Mouse (Mus musculus) embryonic stem cell, embryonic (primary cell): ENCODE measurements around the gene Pld3.

Experiments used
- CTCF ChIA-PET, 4 experiments: fragments of 300-600 bp in 2 of 4; fragments of 350-600 bp in 2 of 4; sonication (Branson Sonifier 250); formaldehyde crosslinking; loops; one replicate each; lab custom pipeline; 2022; ENCODE audit warnings: inconsistent platforms in 2 of 4; lab: Charles Lee
- POLR2A ChIA-PET, 4 experiments: fragments of 300-600 bp in 2 of 4; fragments of 350-600 bp in 2 of 4; sonication (Branson Sonifier 250); formaldehyde crosslinking; loops; one replicate each; lab custom pipeline; 2022; ENCODE audit warnings: antibody characterized with exemption in 4 of 4, inconsistent platforms in 1 of 4; lab: Charles Lee

Pld3 gene

GRCm38 (mm10) chr7:27490543-27491329 is 62.3 kb downstream of the Pld3 start:
- CTCF ChIA-PET: interaction anchor here (0.5 to 5.5 kb wide), 92 partner anchors 9 to 1856 kb away, joined by 3 to 131 read pairs (median 4); partner anchors contain the start of genes Prx (in 3 of the 4), BC024978 (in 1 of the 4), Blvrb (in 1 of the 4) and Coq8b (in 1 of the 4)
- POLR2A ChIA-PET: interaction anchor here (0.5 to 17.5 kb wide), 100 partner anchors 8 to 888 kb away, joined by 3 to 551 read pairs (median 4); partner anchors contain the start of genes Prx (in 3 of the 4), Sertad3 (in 3 of the 4), Akt2 (in 2 of the 4) and BC024978 (in 1 of the 4)

DNA sequence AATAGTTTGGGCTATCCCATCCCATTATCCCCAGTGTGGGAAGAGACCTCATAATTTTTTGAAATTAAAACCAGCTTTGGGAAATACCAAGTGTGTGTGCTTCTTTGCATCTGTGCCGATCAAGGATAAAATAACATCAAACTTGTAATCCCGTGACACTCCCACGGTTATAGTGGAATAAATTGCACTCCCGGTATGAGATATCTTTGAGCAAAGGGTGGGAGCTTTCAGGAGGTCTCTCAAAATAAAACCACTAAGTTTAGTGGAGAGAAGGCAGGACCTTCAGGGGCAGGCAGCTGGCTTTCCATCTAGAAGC is 62.8 kb downstream of the Pld3 start:
- POLR2A ChIA-PET: interaction anchor here (0.6 to 17.5 kb wide), 63 partner anchors 9 to 889 kb away, joined by 3 to 551 read pairs (median 5); partner anchors contain the start of genes Prx (in 3 of the 4), Sertad3 (in 3 of the 4), Akt2 (in 2 of the 4) and Blvrb (in 1 of the 4)
- CTCF ChIA-PET: interaction anchor here (0.5 to 5.5 kb wide), 61 partner anchors 9 to 1390 kb away, joined by 3 to 131 read pairs (median 6); partner anchors contain the start of genes Blvrb (in 1 of the 4), Coq8b (in 1 of the 4), Prx (in 1 of the 4) and Sertad3 (in 1 of the 4)

DNA sequence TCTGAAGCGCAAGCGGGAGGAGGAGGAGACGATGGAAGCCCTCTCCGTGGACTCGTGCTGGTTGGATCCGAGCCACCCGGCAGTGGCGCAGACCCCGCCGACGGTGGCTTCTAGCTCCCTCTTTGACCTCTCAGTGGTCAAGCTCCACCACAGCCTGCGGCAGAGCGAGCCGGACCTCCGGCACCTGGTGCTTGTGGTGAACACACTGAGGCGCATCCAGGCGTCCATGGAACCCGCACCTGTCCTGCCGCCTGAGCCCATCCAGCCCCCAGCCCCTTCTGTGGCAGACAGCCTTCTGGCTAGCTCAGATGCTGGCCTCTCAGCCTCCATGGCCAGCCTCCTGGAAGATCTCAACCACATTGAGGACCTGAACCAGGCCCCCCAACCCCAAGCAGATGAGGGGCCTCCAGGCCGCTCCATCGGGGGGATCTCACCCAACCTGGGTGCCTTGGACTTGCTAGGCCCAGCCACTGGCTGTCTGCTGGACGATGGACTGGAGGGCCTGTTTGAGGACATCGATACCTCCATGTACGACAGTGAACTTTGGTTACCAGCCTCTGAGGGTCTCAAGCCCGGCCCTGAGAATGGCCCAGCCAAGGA is 63.6 kb downstream of the Pld3 start:
- CTCF ChIA-PET: interaction anchor here (0.6 to 5.5 kb wide), 7 partner anchors 14 to 61 kb away, joined by 3 to 131 read pairs (median 5); partner anchors contain the start of gene Prx (in 1 of the 4)
- POLR2A ChIA-PET: interaction anchor here in 3 of 4 experiments (0.6 to 17.5 kb wide), 23 partner anchors 8 to 179 kb away, joined by 3 to 551 read pairs (median 5); partner anchors contain the start of genes Prx (in 2 of the 3), 2310022A10Rik (in 1 of the 3), Akt2 (in 1 of the 3) and Pld3 (in 1 of the 3)

DNA sequence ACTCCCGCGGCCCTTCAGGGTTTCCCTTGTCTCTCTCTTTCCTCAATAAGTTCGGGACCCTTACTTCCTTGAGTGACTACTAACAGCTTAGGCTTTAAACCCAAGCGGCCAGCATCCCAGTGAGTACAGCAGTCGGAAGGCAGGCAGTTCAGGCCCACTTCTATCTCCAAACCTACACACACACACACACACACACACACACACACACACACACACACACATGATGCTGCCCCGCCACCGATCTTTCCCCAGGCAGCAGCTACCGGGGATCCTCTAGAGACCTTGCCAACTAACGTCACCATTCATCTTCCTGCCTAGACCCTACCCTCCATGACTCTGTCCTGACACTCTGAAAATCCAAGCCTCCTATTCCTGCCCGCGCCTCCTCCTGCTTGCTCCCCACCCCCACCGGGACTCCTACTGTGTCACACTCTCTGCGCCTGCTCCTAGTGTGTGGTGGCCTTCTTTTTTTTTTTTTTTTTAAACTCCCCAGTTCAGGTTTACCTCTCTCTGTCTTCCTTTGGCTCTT is 65.2 kb downstream of the Pld3 start:
- CTCF ChIA-PET: interaction anchor here (0.6 to 5.5 kb wide), 12 partner anchors 8 to 186 kb away, joined by 3 to 62 read pairs (median 9); partner anchors contain the start of genes Sertad3 (in 1 of the 4) and Ttc9b (in 1 of the 4)
- POLR2A ChIA-PET: interaction anchor here (0.7 to 17.5 kb wide), 55 partner anchors 9 to 870 kb away, joined by 3 to 551 read pairs (median 6); partner anchors contain the start of genes Sertad3 (in 3 of the 4), Akt2 (in 2 of the 4), Blvrb (in 2 of the 4) and Prx (in 2 of the 4)

DNA sequence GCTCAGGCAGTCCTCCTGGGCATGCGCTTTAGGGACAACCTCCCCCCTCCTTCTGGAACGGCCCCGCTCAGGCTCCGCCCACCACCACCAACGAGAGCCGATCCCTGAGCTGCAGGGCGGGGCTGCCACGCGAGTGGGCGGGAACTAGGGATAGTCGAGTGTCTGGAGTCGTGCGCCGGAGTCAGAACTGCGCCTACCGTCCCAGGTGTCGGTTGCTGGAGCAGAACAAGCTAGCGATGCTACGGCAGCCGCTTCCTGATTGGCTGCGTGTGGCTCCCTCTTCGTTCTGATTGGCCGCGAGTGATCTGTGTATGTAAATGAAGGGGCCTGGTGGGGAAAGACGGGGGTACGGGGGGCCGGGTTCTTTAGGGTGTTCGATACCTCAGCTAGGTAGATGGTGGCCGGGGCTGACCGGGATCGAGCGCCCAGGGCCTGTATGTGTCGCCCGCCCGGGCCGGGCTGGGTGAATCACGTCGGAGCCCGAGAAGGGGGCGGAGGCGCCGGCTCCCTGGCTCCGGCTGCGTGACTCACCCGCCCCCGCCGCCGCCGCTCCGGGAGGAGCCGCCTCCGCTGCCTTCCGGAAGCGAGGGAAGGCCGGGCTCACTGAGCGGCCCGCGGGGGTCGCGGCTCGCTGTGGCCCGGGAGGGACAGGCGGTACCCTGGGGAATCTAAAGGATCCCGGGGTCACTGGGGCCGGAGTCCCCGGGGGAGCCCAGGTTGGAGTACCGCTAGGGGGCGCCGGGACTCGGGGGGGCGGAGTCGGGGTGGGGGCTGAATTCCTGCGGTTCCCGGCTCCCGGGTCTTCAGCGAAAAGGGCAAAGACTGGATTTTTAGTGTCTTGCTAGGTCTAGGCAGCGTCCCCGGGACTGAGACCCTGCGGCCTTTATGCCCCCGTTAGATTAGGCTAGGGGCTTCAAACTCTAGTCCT is 66.0 kb downstream of the Pld3 start, which contains the start of gene Sertad1:
Sertad1 (plus strand) TSS at position 141 of the 928 bp plus-strand sequence.
- ChIA-PET CTCF (interaction anchor here (0.6 to 5.5 kb wide), 41 partner anchors 9 to 1255 kb away, joined by 3 to 62 read pairs (median 4); partner anchors contain the start of genes Mrps12 (in 1 of the 4), Prx (in 1 of the 4), Sars2 (in 1 of the 4) and Sertad3 (in 1 of the 4)), POLR2A (interaction anchor here (0.6 to 17.5 kb wide), 145 partner anchors 8 to 1835 kb away, joined by 3 to 551 read pairs (median 5); partner anchors contain the start of genes Prx (in 3 of the 4), Sertad3 (in 3 of the 4), Akt2 (in 2 of the 4) and Blvrb (in 2 of the 4))

DNA sequence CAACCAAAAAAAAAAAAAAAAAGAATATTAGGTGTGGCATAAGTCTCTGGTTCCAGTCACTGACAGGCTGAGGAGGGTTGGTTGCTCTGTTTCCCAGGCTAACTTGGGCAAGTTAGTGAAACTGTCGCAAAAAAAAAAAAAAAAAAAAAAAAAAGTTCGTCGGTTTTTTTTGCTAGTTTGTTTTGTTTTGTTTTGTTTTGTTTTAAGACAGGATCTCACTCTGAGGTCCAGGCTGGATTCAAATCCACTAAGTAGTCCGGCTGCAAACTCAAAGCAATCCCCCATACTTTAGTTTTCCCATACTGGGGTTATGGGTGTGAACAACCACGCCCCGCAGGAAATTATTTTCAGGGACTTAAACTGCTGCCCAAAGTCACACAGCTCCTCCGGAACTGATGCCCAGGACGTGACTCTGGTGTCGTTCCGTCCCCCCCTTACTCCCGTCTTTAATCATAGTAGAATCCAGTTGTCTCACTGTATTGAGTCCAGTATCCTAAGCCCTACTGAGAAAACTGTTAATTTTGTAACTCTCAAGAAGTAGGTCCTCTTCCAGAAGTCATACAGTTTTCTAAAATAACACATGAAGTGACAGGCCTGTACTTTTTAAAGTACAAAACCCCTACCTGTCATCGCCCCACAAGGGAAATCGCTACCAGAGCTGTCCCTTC is 66.8 kb downstream of the Pld3 start:
- ChIA-PET POLR2A (interaction anchor here (0.7 to 17.5 kb wide), 127 partner anchors 7 to 1834 kb away, joined by 3 to 551 read pairs (median 5); partner anchors contain the start of genes Prx (in 3 of the 4), Sertad3 (in 3 of the 4), Akt2 (in 2 of the 4) and Blvrb (in 2 of the 4)), CTCF (interaction anchor here (0.6 to 5.5 kb wide), 38 partner anchors 10 to 1255 kb away, joined by 3 to 62 read pairs (median 4); partner anchors contain the start of genes Mrps12 (in 1 of the 4), Prx (in 1 of the 4), Sars2 (in 1 of the 4) and Sertad3 (in 1 of the 4))

- POLR2A ChIA-PET: interaction anchor here in 3 of 4 experiments (0.7 to 17.5 kb wide), 15 partner anchors 8 to 1435 kb away, joined by 3 to 551 read pairs (median 4); partner anchors contain the start of genes Prx (in 2 of the 3), Sertad3 (in 2 of the 3), Shkbp1 (in 1 of the 3) and Zfp607b (in 1 of the 3)
- CTCF ChIA-PET: interaction anchor here in 2 of 4 experiments (0.8 to 5.2 kb wide), 2 partner anchors 9 to 43 kb away, joined by 3 to 62 read pairs (median 6); no protein-coding TSS in a partner anchor
Observed at GRCm38 (mm10) chr7:27483860-27484259, 69.2 kb downstream of the Pld3 start.
